ENCODE assay signal across 8 mouse cellular contexts in genomic region chr2:92024274-92024672, GRCm38 (mm10). TPM values are rescaled to one million over a fixed set of nuclear protein-coding genes. Genes with fewer than 3 reads are reported as not detected.
A peak's percentile ranks its signal among the peaks of the same experiment; 100 is the strongest.
DNase-seq lines count a peak whose midpoint lies in the region; ATAC-seq and TF ChIP-seq lines count a peak whose summit lies in the region.

TSS of gene Creb3l1 (minus strand) at chr2:92024502.

- under 1% methylated on average over 21 of the region's 27 CpGs for WGBS in heart, adult 2 months
- 1% methylated on average over 26 of the region's 27 CpGs for WGBS in liver, embryonic 11.5 days

- peak; percentile 55 for TF ChIP-seq POLR2A in heart, adult 2 months (IDR thresholded peaks at IDR 0.05; ENCODE audit: insufficient read depth, low read depth, low read length)

- peak; percentile 29; the same call in 1 of the 2 replicates for ATAC-seq in liver, embryonic 11.5 days (replicated peaks; ENCODE audit: low FRiP score)

- H3K4me1 ChIP-seq in heart, adult 2 months (ENCODE audit: control insufficient read depth, insufficient read depth, low read length): peaks cover 5% of the 10 kb centered on the region
- peaks cover 11% of the 10 kb centered on the region for H3K4me1 ChIP-seq in liver, embryonic 11.5 days (replicated peaks; ENCODE audit: control insufficient read depth, insufficient read depth, low read length)

- H3K79me2 ChIP-seq in heart, adult 2 months (replicated peaks; ENCODE audit: control insufficient read depth, insufficient read depth, low read length): no peaks in the 10 kb centered on the region

- H3K4me3 ChIP-seq in heart, adult 2 months: peak within 1 kb of the TSS; percentile 81
- H3K4me3 ChIP-seq in liver, embryonic 11.5 days (ENCODE audit: low read depth, low read length): peak within 1 kb of the TSS; percentile 72

- H3K4me2 ChIP-seq in liver, embryonic 11.5 days: peak within 1 kb of the TSS; percentile 99

- intact Hi-C loops in heart, adult 2 months (cut with DNase I): no loop called here

- peak; percentile 20 for DNase-seq in thymus, postnatal 4 days
- no peak for DNase-seq in thymus, postnatal 25 days
- peak; percentile 89 for DNase-seq in embryo, embryonic 10.5 days (ENCODE audit: low spot score)
- peak; percentile 85 to 87 for DNase-seq in heart, adult 2 months
- DNase-seq in kidney, adult 11 months: peak; percentile 76
- peak; percentile 70 for DNase-seq in liver, embryonic 11.5 days (ENCODE audit: low spot score)
- DNase-seq in naive thymus-derived CD4-positive, alpha-beta T cell, adult 2 months (ENCODE audit: low read depth): peak; percentile 25
- DNase-seq in yolk sac, embryonic 10.5 days (ENCODE audit: low spot score): peak; percentile 84

- no peak for TF ChIP-seq CTCF in heart, adult 2 months (IDR thresholded peaks at IDR 0.05)

- H3K27ac ChIP-seq in heart, adult 2 months: peak within 1 kb of the TSS; percentile 70
- H3K27ac ChIP-seq in liver, embryonic 11.5 days (ENCODE audit: low read depth, low read length): no peak within 1 kb of the TSS; the same call in 1 of the 2 replicates

- H3K27me3 ChIP-seq in heart, adult 2 months (ENCODE audit: control insufficient read depth, insufficient read depth, low read length): no peaks in the 10 kb centered on the region
- H3K27me3 ChIP-seq in liver, embryonic 11.5 days (replicated peaks; ENCODE audit: control insufficient read depth, insufficient read depth, low read length): peaks cover 20% of the 10 kb centered on the region

- TF ChIP-seq EP300 in heart, adult 2 months (IDR thresholded peaks at IDR 0.05; ENCODE audit: insufficient read depth, low read depth, low read length): no peak

- H3K9me3 ChIP-seq in liver, embryonic 11.5 days (ENCODE audit: control insufficient read depth, low read length): no peaks in the 10 kb centered on the region

- H3K9ac ChIP-seq in heart, adult 2 months (ENCODE audit: low read depth, low read length): peak within 1 kb of the TSS; percentile 68
- peak within 1 kb of the TSS; percentile 50 for H3K9ac ChIP-seq in liver, embryonic 11.5 days (ENCODE audit: low read depth, low read length)

- no peaks in the 10 kb centered on the region for H3K36me3 ChIP-seq in heart, adult 2 months (ENCODE audit: control insufficient read depth, insufficient read depth, low read length)
- no peaks in the 10 kb centered on the region for H3K36me3 ChIP-seq in liver, embryonic 11.5 days (ENCODE audit: control insufficient read depth, insufficient read depth, low read length)

RNA-seq across cellular contexts. Expression of gene Creb3l1, which starts in this region (rescaled TPM):
- total RNA-seq in heart, adult 2 months (2021): 1 to 10 TPM; 3.8 to 5.8 TPM
- polyA plus RNA-seq in heart, adult 2 months (2012; rRNA removed): 3.3 and 4.5 TPM in 2 replicates
- 5.7 and 6.1 TPM in 2 replicates for polyA plus RNA-seq in liver, embryonic 11.5 days (2014; fragmentation: Nextera tagmentation; extraction: Ambion mirVana)
